Mouse (Mus musculus) CH12.LX (cell line): ENCODE measurements at regions not wholly inside any gene's neighbourhood (a gene's known extent, or its start where the extent isn't known, plus 50 kb on each side); places are given as distances from the start of the nearest gene placed in this dataset.

Experiments used
- DNase-seq: peaks from one replicate; pipeline ENCODE4 v3.0.0-alpha.2; 2013; ENCODE audit errors: extremely low read depth
- H3K27ac ChIP-seq: 2 replicates; pipeline ENCODE4 v1.5.1; 2012; ENCODE audit warnings: low read depth, mild to moderate bottlenecking, control low read depth, moderate library complexity; ENCODE audit not compliant: insufficient read depth
- H3K27me3 ChIP-seq: replicated peaks from 2 replicates; pipeline ENCODE3; 2012; ENCODE audit warnings: inconsistent platforms
- H3K36me3 ChIP-seq, 2 experiments: replicated peaks in 1 of 2; 2 replicates each; pipeline versions ENCODE3 to v1.6.1; 2012; ENCODE audit warnings: inconsistent platforms in 1 of 2, low read length in 1 of 2, mild to moderate bottlenecking in 1 of 2, mixed read lengths in 1 of 2, moderate library complexity in 1 of 2; ENCODE audit not compliant: control insufficient read depth in 1 of 2, insufficient read depth in 1 of 2
- H3K4me1 ChIP-seq, 2 experiments: 2 replicates each; pipeline ENCODE4 v1.6.1; 2012; ENCODE audit warnings: inconsistent platforms in 1 of 2, moderate library complexity in 1 of 2; ENCODE audit not compliant: insufficient read depth in 2 of 2, control insufficient read depth in 1 of 2
- H3K4me2 ChIP-seq: 2 replicates; pipeline ENCODE4 v1.6.1; 2012; ENCODE audit warnings: low read depth, mild to moderate bottlenecking, control low read depth; ENCODE audit not compliant: poor library complexity, insufficient read depth, severe bottlenecking
- H3K4me3 ChIP-seq, 3 experiments: fragments of 150-350 bp in 1 of 3; sonication (generic) in 1 of 3; replicated peaks in 1 of 3; 2 replicates each; pipeline versions ENCODE3 to v1.5.1; 2011 to 2012; ENCODE audit warnings: low read depth in 2 of 3, low read length in 2 of 3, mild to moderate bottlenecking in 2 of 3, moderate library complexity in 2 of 3, control low read depth in 1 of 3, improper control_type of control experiment in 1 of 3, inconsistent platforms in 1 of 3, mixed read lengths in 1 of 3; ENCODE audit not compliant: poor library complexity in 1 of 3
- H3K79me2 ChIP-seq: replicated peaks from 2 replicates; pipeline ENCODE4 v1.6.1; 2012; ENCODE audit warnings: mild to moderate bottlenecking, moderate library complexity; ENCODE audit not compliant: control insufficient read depth, poor library complexity, insufficient read depth, severe bottlenecking; ENCODE audit errors: extremely low read depth
- H3K9ac ChIP-seq: 2 replicates; pipeline ENCODE4 v1.6.1; 2012; ENCODE audit warnings: low read depth, mild to moderate bottlenecking, control low read depth, moderate library complexity; ENCODE audit not compliant: insufficient read depth
- H3K9me3 ChIP-seq: replicated peaks from 2 replicates; pipeline ENCODE3; 2012; ENCODE audit warnings: low read length, inconsistent platforms, mixed read lengths
- CHD1 ChIP-seq: IDR thresholded peaks from 2 replicates; pipeline ENCODE4 v1.6.1; 2012; ENCODE audit warnings: low read depth, low read length, improper control_type of control experiment, inconsistent platforms
- CHD2 ChIP-seq: IDR thresholded peaks from 2 replicates; pipeline ENCODE4 v1.6.1; 2011; ENCODE audit warnings: low read length, improper control_type of control experiment
- ELF1 ChIP-seq: IDR thresholded peaks from 2 replicates; pipeline ENCODE4 v1.6.1; 2014; ENCODE audit warnings: low read depth, mild to moderate bottlenecking, inconsistent platforms, low read length, improper control_type of control experiment
- EP300 ChIP-seq: IDR thresholded peaks from 2 replicates; pipeline ENCODE4 v1.6.1; 2011; ENCODE audit warnings: low read length, improper control_type of control experiment
- GABPA ChIP-seq: IDR thresholded peaks from 2 replicates; pipeline ENCODE4 v1.6.1; 2012; ENCODE audit warnings: low read depth, low read length, improper control_type of control experiment, inconsistent platforms; ENCODE audit not compliant: insufficient replicate concordance
- IRF4 ChIP-seq: IDR thresholded peaks from 2 replicates; pipeline ENCODE4 v1.6.1; 2014; ENCODE audit warnings: low read depth, mild to moderate bottlenecking, inconsistent platforms, low read length, improper control_type of control experiment
- JUND ChIP-seq: conservative IDR thresholded peaks from 2 replicates; pipeline ENCODE4 v1.6.1; 2011; ENCODE audit warnings: low read depth, low read length, improper control_type of control experiment
- MAX ChIP-seq: IDR thresholded peaks from 2 replicates; pipeline ENCODE4 v1.6.1; 2011; ENCODE audit warnings: low read length, improper control_type of control experiment
- MXI1 ChIP-seq: IDR thresholded peaks from 2 replicates; pipeline ENCODE4 v1.6.1; 2011; ENCODE audit warnings: mild to moderate bottlenecking, low read depth, low read length, improper control_type of control experiment
- MYC ChIP-seq: IDR thresholded peaks from 2 replicates; pipeline ENCODE4 v1.6.1; 2011; ENCODE audit warnings: low read depth, mild to moderate bottlenecking, improper control_type of control experiment, low read length
- NRF1 ChIP-seq: IDR thresholded peaks from 2 replicates; pipeline ENCODE4 v1.6.1; 2014; ENCODE audit warnings: low read depth, mild to moderate bottlenecking, inconsistent platforms, low read length, improper control_type of control experiment, moderate library complexity
- PAX5 ChIP-seq: IDR thresholded peaks from 2 replicates; pipeline ENCODE4 v1.6.1; 2012; ENCODE audit warnings: low read length, inconsistent platforms, mixed read lengths
- POLR2A ChIP-seq: IDR thresholded peaks from 2 replicates; pipeline ENCODE4 v1.6.1; 2011; ENCODE audit warnings: low read depth, mild to moderate bottlenecking, improper control_type of control experiment, low read length
- POLR2AphosphoS2 ChIP-seq: IDR thresholded peaks from 2 replicates; pipeline ENCODE4 v1.6.1; 2011; ENCODE audit warnings: low read depth, low read length, improper control_type of control experiment
- RAD21 ChIP-seq: IDR thresholded peaks from 2 replicates; pipeline ENCODE4 v1.6.1; 2011; ENCODE audit warnings: low read depth, mild to moderate bottlenecking, low read length, improper control_type of control experiment, moderate library complexity
- RCOR1 ChIP-seq: conservative IDR thresholded peaks from 2 replicates; pipeline ENCODE4 v1.6.1; 2012; ENCODE audit warnings: low read depth, mild to moderate bottlenecking, inconsistent platforms, low read length, improper control_type of control experiment
- SMC3 ChIP-seq: IDR thresholded peaks from 2 replicates; pipeline ENCODE4 v1.6.1; 2011; ENCODE audit warnings: low read depth, low read length, improper control_type of control experiment
- TBP ChIP-seq: conservative IDR thresholded peaks from 2 replicates; pipeline ENCODE4 v1.6.1; 2011; ENCODE audit warnings: low read depth, low read length, improper control_type of control experiment
- UBTF ChIP-seq: IDR thresholded peaks from 2 replicates; pipeline ENCODE4 v1.6.1; 2012; ENCODE audit warnings: low read depth, mild to moderate bottlenecking, inconsistent platforms, low read length, improper control_type of control experiment, moderate library complexity
- USF2 ChIP-seq: conservative IDR thresholded peaks from 2 replicates; pipeline ENCODE4 v1.6.1; 2011; ENCODE audit warnings: low read depth, low read length, improper control_type of control experiment
- ZC3H11A ChIP-seq: IDR thresholded peaks from 2 replicates; pipeline ENCODE4 v1.6.1; 2012; ENCODE audit warnings: low read depth, mild to moderate bottlenecking, inconsistent platforms, low read length, improper control_type of control experiment
- ZKSCAN1 ChIP-seq: IDR thresholded peaks from 2 replicates; pipeline ENCODE4 v1.6.1; 2012; ENCODE audit warnings: low read depth, inconsistent platforms, low read length, improper control_type of control experiment, borderline replicate concordance
- ZMIZ1 ChIP-seq: IDR thresholded peaks from 2 replicates; pipeline ENCODE4 v1.6.1; 2012; ENCODE audit warnings: low read depth, mild to moderate bottlenecking, inconsistent platforms, low read length, improper control_type of control experiment
- dilution Hi-C: fragments of 300-500 bp; cut with MboI; formaldehyde crosslinking; loops from 2 replicates; pipeline ENCODE4 v1.14.3; 2020; ENCODE audit warnings: low sequenced_read_pairs; ENCODE audit not compliant: extremely low pct_unique_long_range_greater_than_20kb, extremely low pct_ligation_motif_present
- in situ Hi-C: fragments of 300-500 bp; cut with MboI; formaldehyde crosslinking; loops from 3 replicates; pipeline ENCODE4 v1.14.3; 2019; ENCODE audit warnings: low sequenced_read_pairs, low pct_ligation_motif_present, low pct_unique_long_range_greater_than_20kb, mixed read lengths

- no peaks in the 10 kb centered on the region for H3K4me1 ChIP-seq
- TF ChIP-seq JUND (no peak), TBP (no peak), MYC (no peak), UBTF (no peak), MXI1 (no peak), RAD21 (no peak), NRF1 (no peak), GABPA (no peak), ZKSCAN1 (no peak), POLR2A (no peak), RCOR1 (no peak), SMC3 (no peak), CHD1 (no peak), ZMIZ1 (no peak)
- TF ChIP-seq, all 38 proteins: peak for 0
- in situ Hi-C loops (no loop called here), dilution Hi-C loops (no loop called here)
- H3K79me2 ChIP-seq = no peaks in the 10 kb centered on the region
- H3K9ac ChIP-seq = no peak overlapping the region
- H3K27ac ChIP-seq = no peak overlapping the region
- H3K4me2 ChIP-seq = no peak overlapping the region
- H3K4me3 ChIP-seq = no peak overlapping the region
- H3K9me3 ChIP-seq = no peaks in the 10 kb centered on the region
- H3K27me3 ChIP-seq = no peaks in the 10 kb centered on the region
- no peaks in the 10 kb centered on the region for H3K36me3 ChIP-seq
- DNase-seq = no peak
Observed at GRCm38 (mm10) chr15:13765411-13765810, 591.9 kb upstream of the Cdh6 start.

- Histone ChIP-seq H3K36me3 (no peaks in the 10 kb centered on the region), H3K4me2 (no peak overlapping the region), H3K27ac (no peak overlapping the region), H3K79me2 (no peaks in the 10 kb centered on the region), H3K9me3 (no peaks in the 10 kb centered on the region), H3K9ac (no peak overlapping the region), H3K4me1 (no peaks in the 10 kb centered on the region), H3K4me3 (no peak overlapping the region), H3K27me3 (no peaks in the 10 kb centered on the region)
- in situ Hi-C loops (no loop called here), dilution Hi-C loops (no loop called here)
- TF ChIP-seq PAX5 = no peak
- TF ChIP-seq RAD21 = no peak
- TF ChIP-seq POLR2A = no peak
- TF ChIP-seq POLR2AphosphoS2 = no peak
- TF ChIP-seq ZC3H11A = no peak
- no peak for TF ChIP-seq EP300
- no peak for TF ChIP-seq MAX
- no peak for TF ChIP-seq MXI1
- no peak for TF ChIP-seq ELF1
- no peak for TF ChIP-seq ZKSCAN1
- TF ChIP-seq CHD1 = no peak
- no peak for TF ChIP-seq CHD2
- no peak for TF ChIP-seq USF2
- no peak for TF ChIP-seq MYC
- no peak for TF ChIP-seq JUND
- TF ChIP-seq IRF4 = no peak
- no peak for TF ChIP-seq ZMIZ1
- DNase-seq = no peak
Observed at GRCm38 (mm10) chr15:13764587-13764986, 591.1 kb upstream of the Cdh6 start.
